Mouse (Mus musculus) left cerebral cortex, postnatal 14 days (tissue): ENCODE measurements around the gene Eif2b2. TPM values are rescaled to one million over a fixed set of nuclear protein-coding genes. Genes with fewer than 3 reads are reported as not detected.

Experiments used
- DNase-seq, 2 experiments: peaks; one replicate each; pipeline ENCODE4 v3.0.0; 2021 to 2022; ENCODE audit warnings: low spot score in 2 of 2, mixed read lengths in 1 of 2
- intact Hi-C: fragments of 180-260 bp; cut with DNase I; formaldehyde crosslinking; loops from one replicate; pipeline ENCODE4 v1.15.1; 2025
- long read RNA-seq, 2 experiments: library from polyadenylated mRNA; stranded (forward); transcript quantifications; one replicate each; pipeline ENCODE4 v2.0.0; 2021
- total RNA-seq, 2 experiments: library from RNA; stranded (reverse); gene quantifications; 2 replicates each; pipeline ENCODE4 v1.2.3; 2021

Gene Eif2b2
- 10 to 100 TPM; 63.5 to 65.0 TPM for total RNA-seq
- long read RNA-seq, experiment 1, transcript Eif2b2-201 (8 exons, 1,605 nt): major isoform, 35 of 44 reads
- long read RNA-seq, experiment 1, partial matches to known transcripts: 4 of 44 reads
- long read RNA-seq, experiment 1, other reads (novel, unspliced or antisense): 3 of 44 reads
- long read RNA-seq, experiment 2, transcript Eif2b2-201 (8 exons, 1,605 nt): major isoform, 47 of 55 reads
- long read RNA-seq, experiment 2, partial matches to known transcripts: 4 of 55 reads
- long read RNA-seq, experiment 2, other reads (novel, unspliced or antisense): 2 of 55 reads

GRCm38 (mm10) chr12:85219236-85219904 lies at the start of gene Eif2b2:
Gene Eif2b2, plus strand, starts transcription at chr12:85219481.
- intact Hi-C loops: no loop called here
- peak; percentile 98 for DNase-seq

- no peak for DNase-seq
- intact Hi-C loops: loop anchor here (2.0 to 5.0 kb wide), 2 partner anchors 117 to 135 kb away; partner anchors contain the start of genes Acyp1 and Zc2hc1c
Observed at GRCm38 (mm10) chr12:85169877-85170276, 49.4 kb upstream of the Eif2b2 start.

GRCm38 (mm10) chr12:85170284-85170947 lies 48.9 kb upstream of the Eif2b2 start:
- intact Hi-C loops: no loop called here
- peak in 1 of 2 experiments; percentile 33 for DNase-seq

GRCm38 (mm10) chr12:85170948-85171307 lies 48.4 kb upstream of the Eif2b2 start:
- intact Hi-C loops: no loop called here
- DNase-seq: no peak

- intact Hi-C loops: no loop called here
- no peak for DNase-seq
Observed at GRCm38 (mm10) chr12:85174016-85174415, 45.3 kb upstream of the Eif2b2 start.

GRCm38 (mm10) chr12:85175087-85175675 lies 44.1 kb upstream of the Eif2b2 start:
- no peak for DNase-seq
- intact Hi-C loops: no loop called here

- peak in 1 of 2 experiments; percentile 34 for DNase-seq
- intact Hi-C loops: no loop called here
Observed at GRCm38 (mm10) chr12:85175926-85176845, 43.1 kb upstream of the Eif2b2 start.

- intact Hi-C loops: no loop called here
Observed at GRCm38 (mm10) chr12:85176846-85177523, 42.3 kb upstream of the Eif2b2 start.

GRCm38 (mm10) chr12:85177740-85178239 lies 41.5 kb upstream of the Eif2b2 start, which contains the start of gene Pgf:
Gene Pgf, minus strand, starts transcription at chr12:85177790.
- intact Hi-C loops: no loop called here
- DNase-seq: no peak

More at GRCm38 (mm10) chr12:85176846-85177523, 42.3 kb upstream of the Eif2b2 start:
- no peak for DNase-seq

- intact Hi-C loops: no loop called here
- no peak for DNase-seq
Observed at GRCm38 (mm10) chr12:85178294-85178693, 41.0 kb upstream of the Eif2b2 start.

- intact Hi-C loops: no loop called here
- peak in 1 of 2 experiments; percentile 18 for DNase-seq
Observed at GRCm38 (mm10) chr12:85181475-85182344, 37.6 kb upstream of the Eif2b2 start.

- intact Hi-C loops: no loop called here
Observed at GRCm38 (mm10) chr12:85182345-85182643, 37.0 kb upstream of the Eif2b2 start.

GRCm38 (mm10) chr12:85182898-85183297 lies 36.4 kb upstream of the Eif2b2 start:
- DNase-seq: no peak
- intact Hi-C loops: no loop called here

More at GRCm38 (mm10) chr12:85182345-85182643, 37.0 kb upstream of the Eif2b2 start:
- DNase-seq: no peak

GRCm38 (mm10) chr12:85184118-85184517 lies 35.2 kb upstream of the Eif2b2 start:
- intact Hi-C loops: no loop called here
- no peak for DNase-seq

GRCm38 (mm10) chr12:85185810-85186209 lies 33.5 kb upstream of the Eif2b2 start:
- no peak for DNase-seq
- intact Hi-C loops: no loop called here

GRCm38 (mm10) chr12:85186361-85186760 lies 32.9 kb upstream of the Eif2b2 start:
- no peak for DNase-seq
- intact Hi-C loops: no loop called here

- DNase-seq: no peak
- intact Hi-C loops: no loop called here
Observed at GRCm38 (mm10) chr12:85190290-85190689, 29.0 kb upstream of the Eif2b2 start.
